Mouse (Mus musculus): Measurements from ENCODE around the gene Cpn2. TPM values are rescaled to one million over a fixed set of nuclear protein-coding genes. Genes with fewer than 3 reads are reported as not detected.
A peak's percentile ranks its signal among the peaks of the same experiment; 100 is the strongest.

The Cpn2 gene
- polyA plus RNA-seq, 1 experiment from 2014 or later: not detected

DNA sequence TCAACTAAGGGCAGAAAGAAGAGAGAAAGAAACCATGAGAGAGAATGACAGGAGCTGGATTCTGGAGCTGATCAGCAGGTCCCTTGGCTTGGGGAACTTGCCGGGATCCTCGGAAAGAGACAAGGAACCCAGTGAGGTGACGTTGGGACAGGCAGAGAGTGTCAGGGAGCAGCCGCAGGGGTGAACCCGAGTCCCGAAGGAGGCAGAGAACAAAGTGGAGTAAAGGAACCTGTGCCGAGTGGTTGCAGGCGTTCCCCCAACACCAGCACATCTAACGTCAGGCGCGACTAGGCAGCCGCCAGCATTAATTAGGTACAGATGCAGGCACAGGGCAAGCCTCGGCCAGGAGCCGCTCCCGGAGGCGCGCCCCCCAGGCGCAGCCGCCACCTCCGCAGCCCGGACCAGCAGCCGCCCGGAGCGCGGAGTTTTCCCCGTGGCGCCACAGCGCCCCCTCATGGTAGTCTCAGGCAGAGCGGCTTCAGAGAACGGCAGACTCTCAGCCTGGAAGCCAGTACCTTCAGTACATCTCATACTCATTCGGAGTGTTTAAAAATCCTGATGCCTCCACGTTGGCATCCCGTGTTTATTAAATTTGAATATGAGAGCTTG is 31.1 kb downstream of the Cpn2 start:
- DNase-seq (ENCODE audit: low spot score): peak; percentile 86
- Histone ChIP-seq H3K4me2 (ENCODE audit: low read length) (peak overlapping the region; percentile 64), H3K4me3 (replicated peaks; ENCODE audit: low read depth, low read length) (peak overlapping the region; percentile 35), H3K27ac (no peak overlapping the region), H3K9ac (ENCODE audit: low read depth, low read length) (no peak overlapping the region), H3K9me3 (replicated peaks; ENCODE audit: low read length) (no peaks in the 10 kb centered on the region), H3K27me3 (ENCODE audit: insufficient read depth, low read length) (0 out of 2 replicates have a peak, but pooled peaks cover 7% of the 10 kb centered on the region), H3K36me3 (ENCODE audit: insufficient read depth, low read length) (no peaks in the 10 kb centered on the region), H3K4me1 (replicated peaks; ENCODE audit: insufficient read depth, low read length) (no peaks in the 10 kb centered on the region; the same call in 1 of the 2 replicates)
- peak; percentile 84 for ATAC-seq (replicated peaks; ENCODE audit: low FRiP score, low read depth)
- TF ChIP-seq CTCF (IDR thresholded peaks at IDR 0.05; ENCODE audit: low read depth): peak; percentile 96
- 1% methylated on average over 33 of the region's 33 CpGs for WGBS

DNA sequence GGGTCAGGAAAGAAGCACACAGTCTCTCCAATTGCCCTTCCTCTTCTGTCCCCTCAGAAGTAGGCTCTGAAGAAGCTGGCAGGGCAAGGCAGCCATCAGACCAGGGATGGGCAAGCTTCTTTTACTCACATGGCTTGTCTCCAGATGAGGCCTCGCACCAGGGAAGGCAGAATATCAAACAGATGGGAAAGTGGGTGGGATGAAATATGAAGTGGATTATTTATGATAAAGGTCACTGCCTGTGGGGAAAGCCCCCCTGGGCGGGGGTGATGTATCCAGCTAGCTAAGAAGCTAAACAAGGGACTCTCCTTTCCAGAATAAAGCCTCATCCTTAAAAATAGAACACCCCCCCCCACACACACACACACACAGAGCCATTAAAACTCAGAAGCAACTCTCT is 31.7 kb downstream of the Cpn2 start:
- TF ChIP-seq CTCF (IDR thresholded peaks at IDR 0.05; ENCODE audit: low read depth): no peak
- Histone ChIP-seq H3K4me3 (replicated peaks; ENCODE audit: low read depth, low read length) (no peak overlapping the region), H3K4me1 (replicated peaks; ENCODE audit: insufficient read depth, low read length) (no peaks in the 10 kb centered on the region; the same call in 1 of the 2 replicates), H3K4me2 (ENCODE audit: low read length) (peak overlapping the region; percentile 64; the same call in 1 of the 2 replicates), H3K9ac (ENCODE audit: low read depth, low read length) (no peak overlapping the region), H3K9me3 (replicated peaks; ENCODE audit: low read length) (no peaks in the 10 kb centered on the region), H3K27ac (no peak overlapping the region), H3K27me3 (ENCODE audit: insufficient read depth, low read length) (0 out of 2 replicates have a peak, but pooled peaks cover 7% of the 10 kb centered on the region), H3K36me3 (ENCODE audit: insufficient read depth, low read length) (no peaks in the 10 kb centered on the region)
- 61% methylated on average over 2 of the region's 2 CpGs for WGBS
- DNase-seq (ENCODE audit: low spot score): no peak
- no peak for ATAC-seq (replicated peaks; ENCODE audit: low FRiP score, low read depth)

DNA sequence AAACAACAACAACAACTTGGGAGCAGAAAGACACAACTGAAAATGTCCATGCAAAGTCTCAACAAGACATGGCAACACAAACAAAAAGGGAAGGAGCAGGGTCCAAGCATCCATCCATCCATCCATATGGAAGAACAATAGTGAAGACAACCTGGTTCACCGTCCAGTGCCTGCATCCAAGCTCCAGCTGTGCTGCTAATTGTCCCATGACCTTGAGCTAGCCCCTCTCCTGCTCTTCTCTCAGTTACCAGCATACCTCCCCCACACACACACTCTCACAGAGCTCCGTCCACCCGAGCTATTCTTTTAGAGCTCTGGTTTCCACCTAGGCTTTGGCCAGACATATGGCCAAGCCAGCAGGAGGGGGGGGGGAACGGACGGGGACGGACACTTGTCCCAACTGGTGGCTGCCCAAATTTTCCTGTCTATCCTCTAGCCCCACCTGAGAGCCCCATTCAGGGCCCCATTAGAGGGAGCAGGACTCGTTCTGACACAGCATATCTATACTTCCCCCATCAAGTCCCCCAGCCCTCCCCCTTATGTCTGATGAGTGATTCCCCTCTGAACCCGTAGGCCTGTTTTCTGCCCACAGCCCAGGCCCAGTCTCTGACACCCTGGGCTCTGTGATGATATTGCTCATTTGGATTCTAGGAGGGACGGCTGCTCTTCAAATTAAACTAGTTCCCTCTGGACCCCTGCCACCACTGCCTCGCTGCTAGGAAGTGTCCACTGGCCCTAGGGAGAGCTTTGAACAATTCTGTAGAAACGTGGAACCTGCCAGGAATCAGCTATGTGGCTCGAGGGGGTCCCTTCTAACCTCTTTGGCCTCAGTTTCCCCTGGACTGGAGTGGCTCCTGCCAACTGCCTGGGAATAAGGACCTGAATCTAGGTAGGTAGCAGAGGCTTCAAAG is 32.4 kb downstream of the Cpn2 start:
- Histone ChIP-seq H3K9me3 (replicated peaks; ENCODE audit: low read length) (no peaks in the 10 kb centered on the region), H3K27ac (no peak overlapping the region), H3K9ac (ENCODE audit: low read depth, low read length) (no peak overlapping the region), H3K4me1 (replicated peaks; ENCODE audit: insufficient read depth, low read length) (no peaks in the 10 kb centered on the region; the same call in 1 of the 2 replicates), H3K4me2 (ENCODE audit: low read length) (no peak overlapping the region), H3K4me3 (replicated peaks; ENCODE audit: low read depth, low read length) (no peak overlapping the region), H3K36me3 (ENCODE audit: insufficient read depth, low read length) (no peaks in the 10 kb centered on the region), H3K27me3 (ENCODE audit: insufficient read depth, low read length) (0 out of 2 replicates have a peak, but pooled peaks cover 7% of the 10 kb centered on the region)
- DNase-seq (ENCODE audit: low spot score) (no peak), ATAC-seq (replicated peaks; ENCODE audit: low FRiP score, low read depth) (no peak)
- WGBS: 52% methylated on average over 12 of the region's 12 CpGs
- TF ChIP-seq CTCF (IDR thresholded peaks at IDR 0.05; ENCODE audit: low read depth): no peak

DNA sequence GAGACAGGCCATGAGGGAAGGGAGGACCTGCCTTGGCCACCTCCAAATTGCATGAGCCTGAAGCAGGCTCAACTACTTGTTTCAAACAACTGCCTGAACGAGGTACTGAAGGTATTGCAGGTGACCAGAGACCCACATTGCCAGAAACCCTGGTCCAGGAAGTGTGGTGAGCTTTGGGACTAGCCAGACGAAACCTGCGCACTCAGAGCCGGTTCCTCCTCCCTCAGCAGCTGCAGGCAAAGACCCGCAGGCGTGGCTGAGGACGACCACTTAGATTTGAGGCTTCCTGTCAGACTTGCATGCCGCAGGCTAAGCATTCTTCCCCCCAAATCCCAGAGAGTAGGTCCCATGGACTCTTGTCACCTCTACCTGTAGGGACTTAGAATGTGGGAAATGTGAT is 33.2 kb downstream of the Cpn2 start:
- no peak overlapping the region for H3K27ac ChIP-seq
- WGBS: 57% methylated on average over 8 of the region's 8 CpGs
- no peaks in the 10 kb centered on the region for H3K36me3 ChIP-seq (ENCODE audit: insufficient read depth, low read length)
- 0 out of 2 replicates have a peak, but pooled peaks cover 7% of the 10 kb centered on the region for H3K27me3 ChIP-seq (ENCODE audit: insufficient read depth, low read length)
- H3K4me2 ChIP-seq (ENCODE audit: low read length): no peak overlapping the region
- no peaks in the 10 kb centered on the region for H3K9me3 ChIP-seq (replicated peaks; ENCODE audit: low read length)
- no peak overlapping the region for H3K9ac ChIP-seq (ENCODE audit: low read depth, low read length)
- H3K4me1 ChIP-seq (replicated peaks; ENCODE audit: insufficient read depth, low read length): no peaks in the 10 kb centered on the region; the same call in 1 of the 2 replicates
- DNase-seq (ENCODE audit: low spot score) (no peak), ATAC-seq (replicated peaks; ENCODE audit: low FRiP score, low read depth) (no peak)
- H3K4me3 ChIP-seq (replicated peaks; ENCODE audit: low read depth, low read length): no peak overlapping the region
- no peak for TF ChIP-seq CTCF (IDR thresholded peaks at IDR 0.05; ENCODE audit: low read depth)

DNA sequence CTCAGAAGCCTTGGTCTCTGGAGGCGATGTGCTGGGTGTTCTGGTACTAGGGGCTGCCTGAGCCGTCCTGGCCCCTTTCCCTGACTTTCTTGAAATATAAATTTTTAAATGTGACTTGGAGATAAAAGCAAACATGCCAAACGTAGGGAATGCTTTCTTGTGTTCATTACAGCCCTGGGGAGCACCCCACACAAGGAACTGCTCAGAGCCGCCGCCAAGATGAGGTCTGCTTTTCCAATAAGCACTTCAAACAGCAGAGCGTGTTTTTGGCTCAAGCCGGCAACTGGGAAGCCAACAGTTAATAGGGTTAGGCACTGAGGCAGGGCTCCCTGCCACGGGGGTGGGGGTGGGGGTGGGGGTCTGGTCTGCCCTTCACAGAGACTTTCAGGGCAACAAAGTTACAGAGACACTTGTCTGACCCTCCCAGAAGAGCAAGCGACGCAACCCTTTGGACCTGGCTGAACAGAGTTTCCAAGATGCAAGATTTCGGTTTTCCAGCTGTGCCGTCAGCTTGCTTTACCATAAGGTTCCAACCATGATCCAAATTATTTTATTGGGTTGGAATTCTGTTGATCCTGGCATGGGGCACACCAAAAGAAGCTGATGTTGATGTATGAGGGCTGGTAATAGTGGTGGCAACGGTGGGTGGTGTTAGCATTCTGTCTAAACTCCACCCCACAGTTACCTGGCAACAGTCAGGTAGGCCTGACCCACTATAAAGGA is 35.3 kb downstream of the Cpn2 start:
- no peaks in the 10 kb centered on the region for H3K9me3 ChIP-seq (replicated peaks; ENCODE audit: low read length)
- H3K27ac ChIP-seq: no peak overlapping the region
- whole genome bisulfite sequencing: 52% methylated on average over 13 of the region's 13 CpGs
- DNase-seq (ENCODE audit: low spot score): no peak
- no peaks in the 10 kb centered on the region; the same call in 1 of the 2 replicates for H3K4me1 ChIP-seq (replicated peaks; ENCODE audit: insufficient read depth, low read length)
- no peaks in the 10 kb centered on the region for H3K36me3 ChIP-seq (ENCODE audit: insufficient read depth, low read length)
- H3K9ac ChIP-seq (ENCODE audit: low read depth, low read length): no peak overlapping the region
- no peak for ATAC-seq (replicated peaks; ENCODE audit: low FRiP score, low read depth)
- H3K27me3 ChIP-seq (ENCODE audit: insufficient read depth, low read length): 0 out of 2 replicates have a peak, but pooled peaks cover under 1% of the 10 kb centered on the region
- TF ChIP-seq CTCF (IDR thresholded peaks at IDR 0.05; ENCODE audit: low read depth): no peak
- H3K4me3 ChIP-seq (replicated peaks; ENCODE audit: low read depth, low read length): no peak overlapping the region
- H3K4me2 ChIP-seq (ENCODE audit: low read length): no peak overlapping the region

DNA sequence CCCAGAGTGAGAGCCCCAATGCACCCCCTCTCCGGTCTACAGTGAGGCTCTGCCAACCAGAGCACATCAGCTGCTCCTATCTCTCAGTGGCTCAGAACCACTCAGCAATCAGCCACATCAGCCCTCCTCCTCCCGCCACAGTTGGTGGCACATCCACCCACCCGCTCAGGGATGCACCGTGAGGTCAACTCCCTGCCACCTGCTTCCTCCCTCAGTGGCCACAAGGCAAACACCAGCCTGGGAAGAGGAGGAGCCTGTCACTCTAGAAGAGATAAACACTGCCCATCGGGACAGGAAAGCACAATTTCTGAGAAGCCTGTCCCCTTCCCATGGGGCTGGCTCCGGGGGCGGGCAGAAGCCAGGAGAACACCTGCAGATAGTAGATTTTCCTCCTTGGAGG is 39.9 kb downstream of the Cpn2 start:
- Histone ChIP-seq H3K4me1 (replicated peaks; ENCODE audit: insufficient read depth, low read length) (no peaks in the 10 kb centered on the region), H3K27ac (no peak overlapping the region), H3K4me2 (ENCODE audit: low read length) (no peak overlapping the region), H3K9ac (ENCODE audit: low read depth, low read length) (no peak overlapping the region), H3K36me3 (ENCODE audit: insufficient read depth, low read length) (no peaks in the 10 kb centered on the region), H3K27me3 (ENCODE audit: insufficient read depth, low read length) (no peaks in the 10 kb centered on the region), H3K9me3 (replicated peaks; ENCODE audit: low read length) (no peaks in the 10 kb centered on the region), H3K4me3 (replicated peaks; ENCODE audit: low read depth, low read length) (no peak overlapping the region)
- WGBS: 22% methylated on average over 7 of the region's 7 CpGs
- no peak for TF ChIP-seq CTCF (IDR thresholded peaks at IDR 0.05; ENCODE audit: low read depth)
- peak; percentile 79 for ATAC-seq (replicated peaks; ENCODE audit: low FRiP score, low read depth)
- peak; percentile 81 for DNase-seq (ENCODE audit: low spot score)
